Mouse (Mus musculus) CD4-positive, CD25-positive, alpha-beta regulatory T cell, adult 9 weeks (primary cell): ENCODE results near the gene Lrrc75b. TPM values are rescaled to one million over a fixed set of nuclear protein-coding genes. Genes with fewer than 3 reads are reported as not detected.

Experiments used
- polyA plus RNA-seq: library from polyadenylated mRNA; unstranded; fragments of 100-300 nt; shearing (Covaris generic); gene quantifications from one replicate; pipeline ENCODE4 v1.2.1, GENCODE M21; 2017

Lrrc75b gene
- polyA plus RNA-seq, result 0.43 TPM

DNA sequence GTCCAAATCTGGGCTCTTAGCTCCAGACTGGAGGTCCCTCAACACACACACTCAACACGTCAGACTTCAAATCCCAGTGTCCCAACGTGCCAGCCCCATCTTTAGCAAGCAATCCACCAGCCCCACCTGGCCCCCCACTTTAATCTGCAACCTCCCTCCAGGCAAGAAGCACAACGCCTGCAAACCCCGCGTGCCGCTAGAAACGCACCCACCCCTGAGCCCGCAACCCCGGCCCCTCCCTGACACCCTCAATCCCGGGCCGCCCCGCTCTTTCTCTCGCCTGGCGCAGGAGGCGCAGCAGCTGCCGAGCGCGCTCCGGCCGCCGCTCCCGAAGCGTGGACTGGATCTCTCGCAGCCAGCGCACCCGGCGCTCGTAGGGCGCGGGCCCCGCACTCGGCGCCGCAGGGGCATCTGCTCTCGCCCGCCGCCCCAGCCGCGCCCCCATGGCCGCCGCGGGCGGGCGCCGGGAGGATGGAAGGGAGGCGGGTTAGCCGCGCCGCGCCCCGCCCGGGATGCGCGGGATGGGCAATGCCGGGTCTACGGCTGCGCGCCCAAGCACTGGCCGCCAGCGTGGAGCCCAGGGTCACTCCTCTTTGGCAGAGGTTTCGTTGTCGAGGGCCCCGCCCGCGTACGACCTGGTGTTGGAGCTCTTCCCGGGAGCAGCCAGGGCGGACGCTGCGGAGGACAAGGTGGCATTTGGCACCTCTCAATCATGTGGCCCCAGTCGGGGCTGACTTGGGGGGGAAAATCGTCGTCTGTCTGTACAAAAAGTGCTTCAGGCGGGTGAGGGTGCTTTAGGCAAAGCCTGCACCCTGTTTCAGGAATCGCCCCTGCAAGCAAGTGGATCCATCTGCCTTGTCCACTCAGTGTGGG lies at the start of gene Lrrc75b:
Gene Lrrc75b, minus strand, starts transcription at position 655 of the 873 bp plus-strand sequence.

DNA sequence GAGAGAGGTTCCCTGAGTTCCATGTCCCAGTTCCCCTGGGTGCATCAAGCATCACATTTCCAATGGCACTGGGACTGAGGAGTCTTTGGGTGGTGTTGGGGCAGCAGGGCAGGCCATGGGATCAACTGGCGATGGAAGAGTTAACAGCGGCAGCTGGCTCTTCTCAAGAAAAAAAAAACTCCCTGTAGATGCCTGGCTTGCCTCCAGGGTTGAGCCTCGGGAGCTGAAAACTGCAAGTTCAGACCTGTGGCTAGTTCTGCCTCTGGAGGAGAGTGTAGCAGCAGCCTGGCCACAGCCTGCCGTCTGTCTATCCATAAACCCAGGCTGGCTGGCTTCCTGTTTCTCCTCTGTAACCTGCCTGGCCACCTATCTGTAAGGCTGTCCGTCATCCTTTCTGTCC lies 29.0 kb upstream of the Lrrc75b start, which contains the start of gene Ggt5:
Gene Ggt5, plus strand, starts transcription at position 212 of the 400 bp plus-strand sequence.

DNA sequence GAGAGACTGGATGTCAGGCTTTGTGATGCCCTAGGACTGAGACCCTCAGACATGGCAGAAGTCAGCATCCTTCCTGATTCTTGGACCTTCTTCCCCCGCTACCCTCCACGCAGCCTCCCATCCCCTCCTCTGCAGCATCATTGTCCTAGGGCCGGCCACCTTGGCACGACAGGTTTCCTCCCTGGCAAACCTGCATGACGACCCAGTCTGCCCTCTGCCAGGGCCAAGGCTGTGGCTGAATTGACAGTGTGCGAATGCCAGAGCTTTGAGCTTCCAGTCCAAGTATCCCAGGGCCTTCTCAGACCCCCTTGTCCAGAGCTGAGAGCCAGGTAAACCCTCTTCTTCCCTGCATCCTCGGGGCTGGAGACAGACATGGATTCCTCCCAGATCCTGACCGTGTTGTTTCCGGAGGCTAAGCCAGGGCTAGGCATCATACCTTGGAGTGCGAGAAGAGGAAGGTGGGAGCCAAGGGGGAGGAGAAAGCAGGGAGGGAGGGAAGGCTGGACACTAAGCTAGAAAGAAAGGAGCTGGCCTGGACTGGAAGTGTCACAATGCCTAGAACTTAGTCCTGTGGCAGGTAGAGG lies 1.0 kb upstream of the Lrrc75b start, which contains the start of gene Ggt1:
Gene Ggt1, plus strand, starts transcription at position 534 of the 584 bp plus-strand sequence.

DNA sequence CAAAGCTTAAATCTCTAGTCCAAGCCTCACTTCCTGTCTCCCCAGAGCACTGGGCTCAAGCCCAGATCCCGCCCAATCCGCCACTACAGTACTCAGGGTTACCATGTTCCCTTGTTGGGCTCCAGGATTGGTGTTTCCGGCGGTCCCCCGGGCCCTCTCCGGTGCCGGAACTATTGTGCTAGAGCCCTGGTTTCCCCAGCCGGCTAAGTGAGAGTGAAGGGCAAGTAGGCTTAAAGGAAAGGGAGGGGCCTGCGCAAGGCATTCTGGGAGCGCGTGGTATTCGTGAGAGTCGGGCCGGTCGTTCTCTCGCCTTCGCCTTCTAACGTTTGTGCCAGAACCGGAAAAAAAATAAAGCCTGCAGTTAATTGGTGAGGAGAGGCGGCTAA lies 42.4 kb downstream of the Lrrc75b start, which contains the start of gene Gucd1:
Gene Gucd1, minus strand, starts transcription at position 215 of the 386 bp plus-strand sequence.

DNA sequence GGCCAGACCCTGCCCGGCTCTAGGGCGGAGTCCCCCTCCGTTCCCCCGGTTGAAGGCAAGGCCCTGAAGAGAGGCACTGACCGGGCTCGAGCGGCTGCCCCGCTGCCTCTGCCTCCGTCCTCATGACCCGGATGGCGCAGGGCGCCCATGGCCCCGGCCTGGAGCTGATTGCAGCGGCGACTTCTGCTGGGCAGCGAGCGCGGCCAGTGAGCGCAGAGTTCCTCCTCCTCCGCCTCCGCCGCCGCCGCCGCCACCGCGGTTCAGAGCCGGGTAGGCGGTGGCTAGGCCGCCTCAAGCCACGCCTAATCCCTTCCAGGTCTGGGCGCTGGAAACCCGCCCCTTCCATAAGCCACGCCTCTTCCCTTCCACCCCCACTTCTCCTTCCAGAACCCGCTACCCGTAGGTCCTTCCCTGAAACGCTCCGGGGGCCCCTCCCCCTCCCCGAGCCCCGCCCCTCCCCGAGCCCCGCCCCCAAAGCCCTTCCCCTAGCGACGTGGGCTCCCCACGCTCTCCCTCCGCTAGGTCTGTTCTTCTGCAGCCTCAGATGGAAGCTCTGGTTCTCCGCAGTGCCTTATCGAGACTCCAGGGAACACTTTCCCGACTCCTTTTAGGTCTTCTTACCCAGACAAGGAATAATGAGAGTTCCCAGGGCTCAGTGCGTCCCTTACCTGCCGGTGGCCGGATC lies 42.9 kb downstream of the Lrrc75b start, which contains the start of gene Snrpd3:
Gene Snrpd3, plus strand, starts transcription at position 479 of the 685 bp plus-strand sequence.

Other genes starting within 250 kb of the Lrrc75b start
- 55.9 TPM for gene Adora2a, start 243.5 kb downstream of the Lrrc75b start, polyA plus RNA-seq
- gene Upb1, start 159.2 kb downstream of the Lrrc75b start, polyA plus RNA-seq, result 0.20 TPM
- gene Snrpd3, start 42.8 kb downstream of the Lrrc75b start, polyA plus RNA-seq, result 255 TPM
- gene Gucd1, start 42.4 kb downstream of the Lrrc75b start, polyA plus RNA-seq, result 25.7 TPM
- gene Ggt1, start 1.3 kb upstream of the Lrrc75b start, polyA plus RNA-seq, result 5.2 TPM
- gene Ggt5, start 29.0 kb upstream of the Lrrc75b start, polyA plus RNA-seq, result 8.3 TPM
- 20.7 TPM for gene Susd2, start 83.7 kb upstream of the Lrrc75b start, polyA plus RNA-seq
- 58.5 TPM for gene Cabin1, start 204.0 kb upstream of the Lrrc75b start, polyA plus RNA-seq
- gene Ddt, start 213.1 kb upstream of the Lrrc75b start, polyA plus RNA-seq, result 89.5 TPM
- gene Gm20441, start 220.6 kb upstream of the Lrrc75b start, polyA plus RNA-seq, result 0.55 TPM
- gene Gstt3, start 221.1 kb upstream of the Lrrc75b start, polyA plus RNA-seq, result 7.5 TPM
- gene Gstt1, start 238.3 kb upstream of the Lrrc75b start, polyA plus RNA-seq, result not detected